Mouse (Mus musculus) heart, adult 18-20 months (tissue): ENCODE measurements around the gene Mdc1. TPM values are rescaled to one million over a fixed set of nuclear protein-coding genes. Genes with fewer than 3 reads are reported as not detected.
"Not testable (repeated sequence)": the region's sequence is repeated elsewhere in the genome, so short reads cannot be mapped to it uniquely, and the experiment has no call there.

ENCODE experiments used
- DNase-seq, 2 experiments: peaks; one replicate each; pipeline ENCODE4 v3.0.0; 2021 to 2022; ENCODE audit warnings: mixed read lengths in 1 of 2
- total RNA-seq, 2 experiments: library from RNA; stranded (reverse); gene quantifications; 2 replicates each; pipeline ENCODE4 v1.2.3; 2021

The Mdc1 gene
- total RNA-seq, 2 experiments from 2014 or later = 13.3 to 17.8 TPM

DNA sequence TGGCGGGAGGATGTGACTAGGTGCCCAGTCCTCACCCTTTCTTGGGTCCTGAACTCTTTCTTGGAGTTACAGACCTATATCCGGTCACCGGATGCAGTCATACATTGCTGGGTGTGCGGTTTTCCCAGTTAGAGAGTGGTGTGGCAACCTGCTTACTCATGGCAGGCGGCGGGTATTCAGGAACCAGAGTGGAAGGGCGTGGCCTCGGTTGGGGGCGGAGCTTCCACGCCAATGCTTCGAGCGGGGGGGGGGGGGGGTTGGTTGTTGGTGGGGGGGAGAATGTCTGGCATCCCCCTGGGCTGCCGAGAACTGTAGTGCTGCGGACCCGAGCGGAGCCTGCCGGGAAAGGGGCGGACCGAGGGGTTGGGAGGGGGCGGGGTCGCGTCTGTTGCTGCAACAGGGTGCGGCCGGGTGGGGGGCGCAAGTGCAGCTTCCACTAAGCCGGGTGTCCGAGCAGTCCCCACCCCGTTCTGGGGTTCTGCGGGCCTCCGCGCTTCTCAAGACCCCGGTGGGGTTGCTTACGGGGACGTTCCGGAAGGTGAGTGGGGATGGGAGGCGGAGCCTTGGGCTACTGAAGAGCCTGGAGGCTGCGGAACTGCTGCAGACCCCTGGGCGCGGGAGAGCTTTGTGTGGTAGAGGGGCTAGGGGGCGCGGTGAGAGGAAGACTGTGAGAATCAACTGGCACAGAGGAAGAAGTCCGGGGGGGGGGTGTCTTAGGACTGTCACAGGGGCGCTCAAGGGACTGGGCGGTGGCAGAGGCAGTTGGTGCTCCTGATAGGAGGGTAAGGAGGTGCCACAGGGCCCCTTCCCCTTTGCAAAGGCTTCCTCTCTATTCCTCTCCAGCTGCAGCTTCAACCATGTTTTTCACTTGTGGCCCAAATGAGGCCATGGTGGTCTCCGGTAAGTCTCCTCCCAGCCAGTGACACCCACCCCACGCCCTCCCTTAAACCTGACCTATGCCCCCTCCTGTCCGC, 18.1 kb upstream of the Mdc1 start, which contains the start of gene Flot1:
TSS of gene Flot1 (plus strand) at position 267 of the 974 bp plus-strand sequence.
- DNase-seq = peak; percentile 91 to 93

DNA sequence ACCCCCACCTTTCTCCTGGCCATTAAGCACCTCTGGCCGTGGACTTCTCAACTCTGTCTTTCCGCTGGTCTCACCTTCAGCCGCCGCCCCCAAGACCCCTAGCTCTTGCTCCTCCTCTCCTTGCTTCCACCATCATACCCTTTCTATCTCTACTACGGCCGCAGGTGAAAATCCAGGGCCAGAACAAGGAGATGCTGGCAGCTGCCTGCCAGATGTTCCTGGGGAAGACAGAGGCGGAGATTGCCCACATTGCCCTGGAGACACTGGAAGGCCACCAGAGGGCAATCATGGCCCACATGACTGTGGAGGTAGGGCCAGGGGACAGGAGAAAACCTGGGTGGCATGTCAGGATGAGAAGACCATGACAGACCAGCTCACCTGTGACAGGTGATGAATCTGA, 16.9 kb upstream of the Mdc1 start:
- peak in 1 of 2 experiments; percentile 52 for DNase-seq

DNA sequence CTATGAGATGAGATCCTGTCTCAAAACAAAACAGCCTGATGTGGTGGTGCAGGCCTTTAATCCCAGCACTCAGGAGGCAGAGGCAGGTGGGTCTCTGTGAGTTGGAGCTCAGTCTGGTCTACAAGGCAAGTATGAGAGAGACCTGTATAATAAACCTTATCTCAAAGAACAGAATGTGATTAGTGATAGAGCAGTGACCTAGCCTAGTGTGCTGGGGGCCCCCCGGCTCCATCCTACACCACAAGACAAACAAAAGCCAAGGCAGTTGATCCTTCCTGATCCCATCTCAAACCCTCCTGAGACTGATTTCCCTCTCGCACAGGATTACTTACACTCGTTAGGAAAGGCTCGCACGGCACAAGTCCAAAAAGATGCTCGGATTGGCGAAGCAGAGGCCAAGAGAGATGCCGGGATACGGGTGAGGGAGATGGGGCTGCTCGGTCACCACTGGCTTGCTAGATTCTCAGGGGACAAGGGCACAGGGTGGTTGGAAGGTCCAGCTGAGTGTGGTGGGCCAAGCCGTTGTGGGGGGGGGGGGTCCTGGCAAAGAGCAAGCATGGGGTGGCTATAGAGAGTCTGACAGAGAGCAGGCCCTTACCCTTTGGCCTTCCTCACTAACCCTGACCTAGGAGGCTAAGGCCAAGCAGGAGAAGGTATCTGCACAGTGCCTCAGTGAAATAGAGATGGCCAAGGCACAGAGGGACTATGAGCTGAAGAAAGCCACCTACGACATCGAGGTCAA, 16.0 kb upstream of the Mdc1 start:
- DNase-seq = no peak

DNA sequence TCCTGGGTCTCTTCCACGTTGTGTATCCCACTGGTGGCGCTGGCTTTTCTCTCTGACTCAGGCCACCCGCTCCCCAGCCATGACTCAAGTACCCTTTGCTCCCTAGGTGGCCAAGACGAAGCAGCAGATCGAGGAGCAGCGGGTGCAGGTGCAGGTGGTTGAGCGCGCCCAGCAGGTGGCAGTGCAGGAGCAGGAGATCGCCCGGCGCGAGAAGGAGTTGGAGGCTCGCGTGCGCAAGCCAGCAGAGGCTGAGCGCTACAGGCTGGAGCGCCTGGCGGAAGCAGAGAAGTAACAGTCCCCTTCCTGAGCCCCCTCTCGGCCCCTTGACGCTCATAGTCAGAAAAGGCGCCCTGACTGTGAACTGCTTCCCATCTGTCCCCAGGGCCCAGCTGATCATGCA, 11.6 kb upstream of the Mdc1 start:
- DNase-seq = peak; percentile 86 to 87

DNA sequence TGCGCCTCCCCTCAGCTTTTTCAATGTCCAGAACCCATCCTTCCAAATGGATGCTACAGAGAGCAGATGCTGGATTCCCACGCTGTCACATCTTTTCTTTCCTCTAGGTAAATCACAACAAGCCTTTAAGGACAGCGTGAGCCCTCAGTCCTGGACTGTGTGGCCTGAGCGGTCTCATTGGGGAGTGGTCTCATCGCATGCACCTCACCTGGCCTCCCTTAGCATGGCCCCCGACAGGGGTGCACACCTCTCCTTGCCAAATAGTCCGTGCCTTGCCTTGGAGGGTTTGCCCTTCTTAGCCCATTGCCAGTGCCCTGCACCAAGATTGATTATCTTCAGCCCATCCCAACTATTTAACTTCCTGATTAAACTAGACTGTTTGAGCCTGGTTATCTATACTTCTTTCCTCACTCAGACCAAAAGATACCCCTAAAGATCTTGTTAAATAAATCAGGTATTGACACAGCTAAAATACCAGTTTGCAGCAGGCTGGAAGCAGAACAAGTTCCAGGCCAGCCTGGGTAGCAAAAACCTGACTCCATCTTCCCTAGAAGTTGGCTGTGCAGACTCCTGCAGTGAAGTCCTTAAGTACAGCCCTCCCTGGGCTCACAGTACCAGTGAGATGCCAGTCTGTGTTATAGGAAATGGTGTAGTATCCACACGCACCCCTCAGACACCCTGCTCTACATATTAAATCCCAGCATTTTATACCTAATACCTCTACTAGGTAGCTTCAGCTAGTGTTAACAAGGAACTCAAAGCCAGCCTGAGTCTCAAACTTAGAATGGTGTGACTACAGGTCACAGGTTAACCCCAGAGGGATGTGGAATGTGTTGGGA, 8.7 kb upstream of the Mdc1 start:
- DNase-seq = no peak

DNA sequence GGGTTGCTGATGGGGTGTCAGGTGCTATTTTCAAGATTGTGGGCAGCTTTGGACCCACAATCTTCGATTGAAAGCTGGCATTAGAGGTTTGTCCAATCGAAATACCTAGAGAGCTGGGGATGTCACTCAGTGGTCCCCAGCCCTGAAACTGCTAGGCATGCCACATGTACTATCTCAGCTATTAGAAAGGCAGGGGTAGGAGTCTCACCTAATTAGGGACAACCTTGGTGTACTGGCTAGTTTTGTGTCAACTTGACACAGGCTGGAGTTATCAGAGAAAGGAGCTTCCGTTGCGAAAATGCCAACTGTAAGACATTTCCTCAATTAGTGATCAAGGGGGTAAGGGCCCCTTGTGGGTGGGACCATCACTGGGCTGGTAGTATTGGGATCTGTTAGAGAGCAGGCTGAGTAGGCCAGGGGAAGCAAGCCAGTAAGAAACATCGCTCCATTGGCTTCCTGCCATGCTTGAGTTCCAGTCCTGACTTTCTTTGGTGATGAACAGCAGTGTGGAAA, 8.0 kb upstream of the Mdc1 start:
- no peak for DNase-seq

DNA sequence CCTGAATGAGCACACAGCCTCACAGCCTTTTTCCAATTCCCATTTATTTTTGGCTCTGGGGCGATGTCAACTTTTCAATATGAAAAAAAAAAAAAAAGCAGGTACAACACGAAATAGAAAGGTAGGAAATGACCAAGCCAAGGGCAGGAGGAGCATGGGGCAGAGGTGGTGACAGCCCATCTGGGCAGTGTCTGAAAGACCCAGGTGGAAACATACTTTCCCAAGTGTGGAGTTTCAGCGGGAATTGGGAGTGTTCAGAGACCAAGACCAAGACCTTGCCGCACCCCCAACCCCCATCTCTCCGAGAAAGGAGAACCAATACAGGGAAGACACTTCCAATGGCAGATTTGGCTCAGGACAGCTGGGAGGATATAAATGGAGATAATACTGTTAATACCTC, 7.4 kb upstream of the Mdc1 start:
- DNase-seq = no peak

DNA sequence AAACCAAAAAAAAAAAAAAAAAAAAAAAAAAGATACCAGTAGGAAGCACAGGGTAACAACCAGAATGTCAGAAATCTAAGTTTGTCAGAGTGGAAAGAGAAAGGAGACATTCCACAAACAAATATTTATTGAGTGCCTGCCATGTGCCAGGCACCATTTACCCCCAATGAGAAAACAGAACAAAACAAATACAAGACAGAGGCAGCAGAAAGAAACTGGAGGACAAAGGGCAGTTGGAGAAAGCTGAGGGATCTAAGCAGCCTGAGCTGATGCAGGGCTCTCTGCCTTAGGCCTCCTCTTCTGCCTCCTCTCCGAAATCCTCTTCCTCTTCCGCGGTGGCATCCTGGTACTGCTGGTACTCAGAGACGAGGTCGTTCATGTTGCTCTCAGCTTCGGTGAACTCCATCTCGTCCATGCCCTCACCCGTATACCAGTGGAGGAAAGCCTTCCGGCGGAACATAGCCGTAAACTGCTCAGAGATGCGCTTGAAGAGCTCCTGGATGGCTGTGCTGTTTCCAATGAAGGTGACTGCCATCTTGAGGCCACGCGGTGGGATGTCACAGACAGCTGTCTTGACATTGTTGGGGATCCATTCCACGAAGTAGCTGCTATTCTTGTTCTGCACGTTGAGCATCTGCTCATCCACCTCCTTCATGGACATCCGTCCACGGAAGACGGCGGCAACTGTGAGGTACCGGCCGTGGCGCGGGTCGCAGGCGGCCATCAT, 6.5 kb upstream of the Mdc1 start:
- no peak for DNase-seq

DNA sequence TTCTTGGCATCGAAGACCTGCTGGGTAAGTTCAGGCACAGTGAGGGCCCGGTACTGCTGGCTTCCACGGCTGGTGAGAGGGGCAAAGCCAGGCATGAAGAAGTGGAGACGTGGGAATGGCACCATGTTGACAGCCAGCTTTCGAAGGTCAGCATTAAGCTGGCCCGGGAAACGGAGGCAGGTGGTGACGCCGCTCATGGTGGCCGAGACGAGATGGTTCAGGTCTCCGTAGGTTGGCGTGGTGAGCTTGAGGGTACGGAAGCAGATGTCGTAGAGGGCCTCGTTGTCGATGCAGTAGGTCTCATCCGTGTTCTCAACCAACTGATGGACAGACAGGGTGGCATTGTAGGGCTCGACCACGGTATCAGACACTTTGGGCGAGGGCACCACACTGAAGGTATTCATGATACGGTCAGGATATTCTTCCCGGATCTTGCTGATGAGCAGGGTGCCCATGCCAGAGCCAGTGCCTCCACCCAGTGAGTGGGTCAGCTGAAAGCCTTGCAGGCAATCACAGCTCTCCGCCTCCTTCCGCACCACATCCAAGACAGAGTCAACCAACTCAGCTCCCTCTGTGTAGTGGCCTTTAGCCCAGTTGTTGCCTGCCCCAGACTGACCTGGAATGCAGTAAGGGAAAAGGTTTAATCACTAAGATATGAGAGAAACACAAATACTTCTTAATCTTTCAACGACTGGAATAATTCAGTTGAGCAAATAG, 5.7 kb upstream of the Mdc1 start:
- no peak for DNase-seq

DNA sequence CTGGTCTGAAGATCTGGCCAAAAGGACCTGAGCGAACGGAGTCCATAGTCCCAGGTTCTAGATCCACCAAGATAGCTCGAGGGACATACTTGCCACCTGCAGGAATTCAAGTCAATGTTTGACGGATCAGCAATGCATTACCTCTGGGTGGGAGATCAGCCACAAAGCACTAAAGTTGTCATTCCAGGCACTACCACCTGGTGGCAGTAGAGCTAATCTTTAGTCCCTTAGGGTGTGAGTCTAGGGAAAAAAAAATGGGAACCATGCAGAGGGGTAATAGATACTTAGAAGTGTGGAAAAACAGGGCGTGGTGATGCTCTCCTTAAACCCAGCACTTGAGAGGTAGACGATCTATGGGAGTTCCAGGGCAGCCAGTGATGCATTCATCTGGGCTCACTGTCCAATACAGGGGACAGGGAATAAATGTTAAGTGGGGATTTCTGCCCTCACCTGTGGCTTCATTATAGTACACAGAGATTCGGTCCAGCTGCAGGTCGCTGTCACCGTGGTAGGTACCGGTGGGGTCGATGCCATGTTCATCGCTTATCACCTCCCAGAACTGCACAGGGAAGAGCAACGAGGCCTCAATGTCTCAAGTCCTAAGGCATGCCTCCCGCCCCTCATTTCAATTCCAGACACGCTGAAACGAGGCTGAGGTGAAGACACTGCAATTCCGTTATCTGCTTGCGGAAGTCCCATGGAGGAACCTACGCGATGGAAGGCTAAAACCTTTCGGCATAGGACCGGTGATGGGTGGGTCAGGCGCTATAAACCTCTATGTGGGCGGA, 4.9 kb upstream of the Mdc1 start:
- peak; percentile 86 to 94 for DNase-seq

DNA sequence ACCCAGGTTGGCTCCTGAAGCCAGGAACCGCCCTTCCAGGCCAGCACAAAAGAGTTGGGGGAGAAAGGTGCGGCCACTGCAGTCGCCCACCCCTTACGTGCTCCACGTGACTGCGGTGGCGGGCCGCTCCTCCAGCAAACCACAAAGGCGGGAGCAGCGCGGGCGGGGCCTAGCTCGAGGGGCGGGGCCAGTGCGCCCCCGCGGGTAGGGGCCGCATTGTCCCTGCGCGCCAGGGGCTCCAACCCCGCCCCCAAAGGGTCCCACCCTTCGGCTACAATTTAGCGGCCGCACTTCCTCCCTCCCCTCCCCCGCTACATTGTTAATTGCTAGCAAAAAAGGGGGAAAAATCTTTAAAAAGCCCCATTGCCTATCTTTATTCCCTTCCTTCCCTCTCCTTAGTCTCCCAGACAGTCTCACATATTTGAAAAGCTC, 4.3 kb upstream of the Mdc1 start:
- peak; percentile 90 to 92 for DNase-seq

DNA sequence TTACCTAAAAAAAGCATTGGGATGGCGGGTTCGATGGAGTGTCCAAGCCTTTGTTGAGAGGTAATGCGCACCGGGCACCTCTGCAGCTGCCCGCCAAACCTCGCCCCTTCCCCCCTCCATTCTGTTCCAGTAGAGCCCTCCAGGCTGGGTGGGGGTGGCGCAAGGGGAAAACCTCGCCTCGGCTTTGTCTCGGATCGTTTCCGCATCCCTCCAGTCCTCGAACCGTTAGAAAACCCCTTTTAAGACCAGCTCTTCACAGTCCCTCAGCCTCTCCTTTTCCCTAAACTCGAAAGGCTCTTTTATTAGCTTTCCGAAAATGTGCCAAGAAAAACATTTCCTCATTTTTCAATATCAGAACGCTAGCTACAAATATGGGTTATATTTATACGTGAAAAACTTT, 3.8 kb upstream of the Mdc1 start:
- peak; percentile 60 to 63 for DNase-seq

DNA sequence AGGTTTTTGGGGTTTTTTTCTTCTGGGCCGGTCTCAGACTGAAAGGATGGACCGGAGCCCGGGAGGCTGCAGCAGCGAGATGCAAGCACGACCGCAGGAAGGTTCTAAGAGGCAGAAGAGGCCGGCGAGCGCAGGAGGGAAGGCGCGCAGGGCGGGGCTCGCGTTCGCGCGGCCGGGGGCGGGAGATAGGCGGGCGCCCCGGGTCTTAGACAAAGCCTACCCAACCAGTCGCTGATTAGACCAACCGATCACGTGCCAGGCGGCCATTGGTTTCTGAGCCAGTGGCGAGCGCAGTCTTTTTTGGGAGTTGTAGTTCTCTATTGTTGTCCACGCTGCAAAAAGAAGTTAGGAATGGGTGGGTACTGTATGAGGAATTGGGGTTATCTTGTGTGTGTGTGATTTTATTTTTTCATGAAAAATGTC, 3.2 kb upstream of the Mdc1 start, which contains the start of gene Tubb5:
TSS of gene Tubb5 (minus strand) at position 185 of the 423 bp plus-strand sequence.
- DNase-seq = peak; percentile 95 to 98

DNA sequence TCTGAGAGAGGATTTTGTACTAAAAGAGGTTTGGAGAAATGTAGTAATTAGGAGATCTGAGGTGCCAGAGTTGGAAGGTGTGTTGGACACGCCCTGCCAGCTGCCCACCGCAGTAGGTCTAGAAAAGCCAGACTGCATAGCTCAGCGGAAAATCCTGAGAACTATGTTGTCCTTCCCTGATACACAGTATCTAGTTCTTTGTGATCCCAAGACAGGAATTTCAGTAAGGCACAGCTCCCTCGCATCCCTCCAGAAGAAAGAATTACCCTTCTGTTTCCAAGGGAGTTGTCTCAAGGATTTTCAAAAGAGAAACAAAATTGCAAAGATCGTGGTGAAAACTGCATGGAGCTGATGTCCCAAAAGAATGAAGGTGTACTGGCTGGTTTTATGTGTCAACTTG, 2.7 kb upstream of the Mdc1 start:
- DNase-seq = peak in 1 of 2 experiments; percentile 44

DNA sequence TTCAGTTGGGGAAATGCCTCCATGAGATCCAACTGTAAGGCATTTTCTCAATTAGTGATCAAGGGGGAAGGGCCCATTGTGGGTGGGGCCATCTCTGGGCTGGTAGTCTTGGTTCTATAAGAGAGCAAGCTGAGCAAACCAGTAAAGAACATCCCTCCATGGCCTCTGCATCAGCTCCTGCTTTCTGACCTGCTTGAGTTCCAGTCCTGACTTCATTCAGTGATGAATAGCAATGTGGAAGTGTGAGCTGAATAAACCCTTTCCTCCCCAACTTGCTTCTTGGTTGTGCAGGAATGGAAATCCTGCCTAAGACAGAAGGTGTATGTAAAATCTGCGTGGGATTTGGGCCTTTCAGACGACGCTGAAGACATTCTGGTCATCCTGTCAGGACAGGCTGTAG, 2.3 kb upstream of the Mdc1 start:
- not testable (repeated sequence) for DNase-seq

DNA sequence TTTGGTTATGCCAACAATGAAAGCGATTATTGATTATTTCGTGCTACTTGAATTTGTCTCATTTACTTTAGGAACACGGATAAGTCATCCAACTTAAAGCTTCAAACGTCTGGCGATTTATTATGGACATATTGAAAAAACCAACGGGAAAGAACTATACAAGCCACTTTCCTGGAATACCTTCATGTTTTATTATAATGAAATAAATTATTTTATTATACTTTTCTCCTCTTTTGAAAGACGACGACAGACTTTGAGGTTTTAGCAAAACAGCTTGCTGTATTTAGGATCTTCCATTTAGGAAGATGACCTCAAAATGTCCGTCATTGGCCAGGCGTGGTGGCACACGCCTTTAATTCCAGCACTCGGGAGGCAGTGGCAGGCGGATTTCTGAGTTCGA, 754 bp upstream of the Mdc1 start:
- DNase-seq = no peak

DNA sequence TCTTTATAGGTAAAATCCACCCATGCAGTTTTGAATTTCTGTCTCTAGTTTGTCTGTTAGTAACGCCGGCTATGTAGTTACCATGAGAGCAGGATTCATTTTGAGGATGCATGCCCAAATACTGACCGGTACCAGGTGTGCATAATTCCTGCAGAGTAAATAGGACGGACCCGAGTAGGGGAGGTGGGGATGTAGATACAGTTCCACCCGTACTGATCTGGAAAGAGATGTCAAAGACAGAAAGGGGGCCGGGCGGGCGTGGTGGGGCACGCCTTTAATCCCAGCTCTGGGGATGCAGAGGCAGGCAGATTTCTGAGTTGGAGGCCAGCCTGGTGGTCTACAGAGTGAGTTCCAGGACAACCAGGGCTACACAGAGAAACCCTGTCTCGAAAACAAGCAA, 691 bp downstream of the Mdc1 start:
- no peak for DNase-seq

DNA sequence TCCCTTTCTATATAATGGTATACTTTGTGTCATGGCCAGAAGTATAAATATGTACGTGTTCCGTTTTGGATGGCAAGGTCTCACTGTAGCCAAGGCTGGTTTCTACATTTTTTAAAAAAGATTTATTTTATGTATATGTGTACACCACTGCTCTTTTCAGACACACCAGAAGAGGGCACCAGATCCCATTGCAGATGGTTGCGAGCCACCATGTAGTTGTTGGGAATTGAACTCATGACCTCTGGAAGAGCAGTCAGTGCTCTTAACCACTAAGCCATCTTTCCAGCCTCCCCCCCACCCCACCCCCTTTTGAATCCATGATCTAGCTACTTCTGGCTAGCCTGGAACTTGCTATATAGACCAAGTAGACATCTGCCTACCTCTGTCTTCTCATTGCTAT, 2.2 kb downstream of the Mdc1 start:
- no peak for DNase-seq

DNA sequence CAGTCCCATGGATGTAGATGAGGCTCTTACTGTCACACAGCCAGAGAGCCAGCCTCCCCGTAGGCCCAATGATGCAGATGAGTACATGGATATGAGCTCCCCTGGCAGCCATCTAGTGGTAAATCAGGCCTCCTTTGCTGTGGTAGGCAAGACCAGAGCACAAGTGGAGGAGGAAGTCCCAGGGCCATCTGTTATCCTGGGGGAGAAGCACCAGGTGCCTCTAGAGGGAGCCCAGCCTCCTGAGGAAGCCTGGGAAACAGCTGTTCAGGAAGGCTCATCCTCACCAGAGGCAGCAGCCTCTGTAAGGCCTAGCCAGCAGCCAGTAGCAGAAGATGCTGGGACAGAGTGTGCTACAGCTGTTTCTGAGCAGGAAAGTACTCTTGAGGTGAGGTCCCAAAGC, 6.8 kb downstream of the Mdc1 start:
- no peak for DNase-seq

DNA sequence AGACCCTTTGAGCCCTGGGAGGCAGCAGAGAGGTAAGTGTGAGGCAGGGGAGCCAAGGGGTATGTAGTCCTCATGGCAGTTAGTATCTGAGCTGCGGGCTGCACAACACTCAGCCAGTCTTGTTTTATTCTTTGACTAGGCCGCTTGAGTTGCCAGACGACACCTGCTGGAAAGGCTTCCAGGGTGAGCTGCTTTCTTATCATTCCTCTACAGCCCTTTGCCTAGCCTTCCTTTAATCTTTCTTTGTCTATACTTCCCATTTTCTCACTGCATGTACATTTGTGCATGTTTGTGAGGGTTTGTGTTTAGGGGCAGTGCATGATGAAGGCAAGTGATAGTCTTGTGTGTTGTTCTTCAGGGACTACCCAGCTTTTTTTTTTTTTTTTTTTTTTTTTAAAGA, 9.7 kb downstream of the Mdc1 start:
- DNase-seq = no peak
